Mouse (Mus musculus): ENCODE results near the gene Zfp423. TPM values are rescaled to one million over a fixed set of nuclear protein-coding genes. Genes with fewer than 3 reads are reported as not detected.

The Zfp423 gene
- polyA plus RNA-seq, 1 experiment, result not detected

- no peak for TF ChIP-seq GATA1 (IDR thresholded peaks at IDR 0.05; ENCODE audit: low read length)
These were observed 302.7 kb downstream of the Zfp423 start for GRCm38 (mm10) chr8:87656484-87657230.

GRCm38 (mm10) chr8:87655946-87656345 is 303.4 kb downstream of the Zfp423 start:
- no peak for TF ChIP-seq GATA1 (IDR thresholded peaks at IDR 0.05; ENCODE audit: low read length)

- TF ChIP-seq GATA1 (IDR thresholded peaks at IDR 0.05; ENCODE audit: low read length), result no peak
These were observed 311.6 kb downstream of the Zfp423 start for GRCm38 (mm10) chr8:87647781-87648180.

GRCm38 (mm10) chr8:87645829-87646483 is 313.4 kb downstream of the Zfp423 start:
- no peak for TF ChIP-seq GATA1 (IDR thresholded peaks at IDR 0.05; ENCODE audit: low read length)

- no peak for TF ChIP-seq GATA1 (IDR thresholded peaks at IDR 0.05; ENCODE audit: low read length)
These were observed 314.0 kb downstream of the Zfp423 start for GRCm38 (mm10) chr8:87645371-87645770.

GRCm38 (mm10) chr8:87640930-87641329 is 318.5 kb downstream of the Zfp423 start:
- TF ChIP-seq GATA1 (IDR thresholded peaks at IDR 0.05; ENCODE audit: low read length), result no peak

- TF ChIP-seq GATA1 (IDR thresholded peaks at IDR 0.05; ENCODE audit: low read length), result no peak
These were observed 323.1 kb downstream of the Zfp423 start for GRCm38 (mm10) chr8:87636226-87636742.

- no peak for TF ChIP-seq GATA1 (IDR thresholded peaks at IDR 0.05; ENCODE audit: low read length)
These were observed 327.6 kb downstream of the Zfp423 start for GRCm38 (mm10) chr8:87631776-87632175.

- no peak for TF ChIP-seq GATA1 (IDR thresholded peaks at IDR 0.05; ENCODE audit: low read length)
These were observed 329.7 kb downstream of the Zfp423 start for GRCm38 (mm10) chr8:87629656-87630055.

- no peak for TF ChIP-seq GATA1 (IDR thresholded peaks at IDR 0.05; ENCODE audit: low read length)
These were observed 338.2 kb downstream of the Zfp423 start for GRCm38 (mm10) chr8:87621181-87621580.

- no peak for TF ChIP-seq GATA1 (IDR thresholded peaks at IDR 0.05; ENCODE audit: low read length)
These were observed 339.2 kb downstream of the Zfp423 start for GRCm38 (mm10) chr8:87620225-87620624.

GRCm38 (mm10) chr8:87619529-87619928 is 339.9 kb downstream of the Zfp423 start:
- TF ChIP-seq GATA1 (IDR thresholded peaks at IDR 0.05; ENCODE audit: low read length), result no peak

GRCm38 (mm10) chr8:87619118-87619517 is 340.3 kb downstream of the Zfp423 start:
- TF ChIP-seq GATA1 (IDR thresholded peaks at IDR 0.05; ENCODE audit: low read length), result no peak

- no peak for TF ChIP-seq GATA1 (IDR thresholded peaks at IDR 0.05; ENCODE audit: low read length)
These were observed 345.7 kb downstream of the Zfp423 start for GRCm38 (mm10) chr8:87613701-87614100.

Other genes with a start within 250 kb of the Zfp423 start
- 14.3 and 16.9 TPM in 2 replicates for gene Cnep1r1, start 159.2 kb upstream of the Zfp423 start, polyA plus RNA-seq (2012)
- gene Heatr3, start 178.3 kb upstream of the Zfp423 start, polyA plus RNA-seq (2012), result 18.8 and 24.9 TPM in 2 replicates
- gene Tent4b, start 239.6 kb upstream of the Zfp423 start, polyA plus RNA-seq (2012), result 11.6 and 16.0 TPM in 2 replicates